Mouse (Mus musculus): ENCODE measurements around the gene Atf1. TPM values are rescaled to one million over a fixed set of nuclear protein-coding genes. Genes with fewer than 3 reads are reported as not detected.

Gene Atf1
- total and polyA plus RNA-seq, 3 experiments: 41.8 to 854 (median 183) TPM

DNA sequence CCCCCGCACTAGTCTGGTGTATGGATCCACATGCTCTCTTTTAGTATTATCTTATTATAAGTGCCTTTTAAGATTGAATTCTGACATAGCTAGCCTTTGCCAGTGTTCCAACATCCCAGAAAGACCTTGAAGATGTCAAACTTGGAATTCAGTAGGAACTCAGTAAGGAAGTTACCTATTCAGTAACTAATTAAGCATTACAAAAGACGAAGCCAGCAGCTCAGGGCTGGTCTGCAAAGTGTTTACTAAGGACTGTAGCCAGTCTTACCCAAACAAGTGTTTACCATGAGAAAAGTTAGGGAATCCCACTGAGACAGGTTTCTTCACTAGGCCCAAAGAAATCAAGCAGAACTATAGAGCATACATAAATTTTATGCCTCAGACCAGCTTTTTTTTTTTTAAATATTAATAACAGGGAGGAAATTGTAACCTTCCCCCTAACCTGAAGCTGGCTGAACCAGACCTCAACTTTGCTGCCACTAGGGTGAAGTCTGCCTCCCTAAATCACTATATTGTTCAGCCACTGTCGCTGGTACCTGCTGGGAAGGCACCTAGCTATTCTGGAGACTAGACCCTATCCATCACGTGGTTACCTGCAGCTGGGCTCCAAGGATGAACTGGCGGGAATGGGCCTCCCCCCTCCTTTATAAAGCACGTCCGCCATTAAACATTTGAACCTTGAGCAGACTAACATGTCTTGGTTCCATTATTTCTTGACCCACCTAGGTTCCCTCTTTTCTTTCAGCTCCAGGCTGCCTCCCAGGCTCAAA, 47.4 kb downstream of the Atf1 start:
- H3K4me3 ChIP-seq (ENCODE audit: control insufficient read depth in 1 of 2, insufficient read depth in 1 of 2, low read depth in 2 of 2, low read length in 2 of 2): no peak overlapping the region
- no peaks in the 10 kb centered on the region; the same call in 1 of the 2 replicates for H3K9me3 ChIP-seq (replicated peaks; ENCODE audit: insufficient read depth, low read length)
- H3K27ac ChIP-seq (ENCODE audit: control insufficient read depth, low read depth, low read length): no peak overlapping the region
- H3K79me2 ChIP-seq (ENCODE audit: control insufficient read depth, insufficient read depth, low read length, poor library complexity): no peaks in the 10 kb centered on the region
- DNase-seq (ENCODE audit: low read depth, low spot score): no peak
- H3K36me3 ChIP-seq (ENCODE audit: control insufficient read depth in 1 of 2, insufficient read depth in 2 of 2, low read length in 2 of 2): peaks cover 0 to 5% of the 10 kb centered on the region in 2 experiments; a peak in 1 of 4 replicates
- TF ChIP-seq ELF1 (IDR thresholded peaks at IDR 0.05; ENCODE audit: low read depth, low read length) (no peak), NRF1 (IDR thresholded peaks at IDR 0.05; ENCODE audit: insufficient read depth, low read depth, low read length, poor library complexity, severe bottlenecking) (no peak), NELFE (IDR thresholded peaks at IDR 0.05; ENCODE audit: low read depth, low read length) (no peak), E2F4 (IDR thresholded peaks at IDR 0.05; ENCODE audit: borderline replicate concordance, low read depth, low read length) (no peak), ZC3H11A (IDR thresholded peaks at IDR 0.05; ENCODE audit: low read depth, low read length) (no peak), SMC3 (IDR thresholded peaks at IDR 0.05; ENCODE audit: low read depth, low read length) (no peak), GATA1 (IDR thresholded peaks at IDR 0.05; ENCODE audit: low read depth, low read length) (no peak), CTCF (IDR thresholded peaks at IDR 0.05 in 2 of 3, conservative IDR thresholded peaks at IDR 0.05 in 1 of 3; ENCODE audit: control insufficient read depth in 1 of 3, insufficient read depth in 1 of 3, low read depth in 2 of 3, low read length in 3 of 3, poor library complexity in 1 of 3, severe bottlenecking in 1 of 3) (no peak), MAFK (IDR thresholded peaks at IDR 0.05; ENCODE audit: borderline replicate concordance, low read depth, low read length) (no peak)
- no peak overlapping the region for H3K9ac ChIP-seq (ENCODE audit: control insufficient read depth, low read depth, low read length, poor library complexity, severe bottlenecking)
- peaks cover 0 to 8% of the 10 kb centered on the region in 2 experiments; a peak in 3 of 4 replicates for H3K4me1 ChIP-seq (ENCODE audit: control insufficient read depth in 1 of 2, insufficient read depth in 2 of 2, low read length in 2 of 2)
- no peaks in the 10 kb centered on the region for H3K27me3 ChIP-seq (ENCODE audit: control insufficient read depth in 1 of 2, insufficient read depth in 2 of 2, low read length in 2 of 2)

GRCm38 (mm10) chr15:100276403-100276802, 48.8 kb downstream of the Atf1 start:
- no peaks in the 10 kb centered on the region for H3K27me3 ChIP-seq (ENCODE audit: control insufficient read depth in 1 of 2, insufficient read depth in 2 of 2, low read length in 2 of 2)
- H3K27ac ChIP-seq (ENCODE audit: control insufficient read depth, low read depth, low read length): no peak overlapping the region
- no peaks in the 10 kb centered on the region; the same call in 1 of the 2 replicates for H3K9me3 ChIP-seq (replicated peaks; ENCODE audit: insufficient read depth, low read length)
- no peaks in the 10 kb centered on the region for H3K79me2 ChIP-seq (ENCODE audit: control insufficient read depth, insufficient read depth, low read length, poor library complexity)
- H3K9ac ChIP-seq (ENCODE audit: control insufficient read depth, low read depth, low read length, poor library complexity, severe bottlenecking): no peak overlapping the region
- DNase-seq (ENCODE audit: low read depth, low spot score): no peak
- TF ChIP-seq JUND (IDR thresholded peaks at IDR 0.05; ENCODE audit: low read depth, low read length) (no peak), MEF2A (IDR thresholded peaks at IDR 0.05; ENCODE audit: extremely low read depth, insufficient replicate concordance, low read depth, low read length, poor library complexity, severe bottlenecking) (no peak), MYC (IDR thresholded peaks at IDR 0.05; ENCODE audit: low read depth, low read length) (no peak), TBP (IDR thresholded peaks at IDR 0.05; ENCODE audit: low read depth, low read length) (no peak), MAZ (IDR thresholded peaks at IDR 0.05; ENCODE audit: low read depth, low read length) (no peak), SMC3 (IDR thresholded peaks at IDR 0.05; ENCODE audit: low read depth, low read length) (no peak), USF2 (IDR thresholded peaks at IDR 0.05; ENCODE audit: borderline replicate concordance in 1 of 2, insufficient read depth in 1 of 2, low read depth in 1 of 2, low read length in 2 of 2) (no peak), NRF1 (IDR thresholded peaks at IDR 0.05; ENCODE audit: insufficient read depth, low read depth, low read length, poor library complexity, severe bottlenecking) (no peak), POLR2AphosphoS5 (IDR thresholded peaks at IDR 0.05; ENCODE audit: borderline replicate concordance, low read depth, low read length) (no peak), TCF12 (IDR thresholded peaks at IDR 0.05; ENCODE audit: low read depth, low read length) (no peak), CTCF (IDR thresholded peaks at IDR 0.05 in 2 of 3, conservative IDR thresholded peaks at IDR 0.05 in 1 of 3; ENCODE audit: control insufficient read depth in 1 of 3, insufficient read depth in 1 of 3, low read depth in 2 of 3, low read length in 3 of 3, poor library complexity in 1 of 3, severe bottlenecking in 1 of 3) (no peak), BHLHE40 (IDR thresholded peaks at IDR 0.05; ENCODE audit: borderline replicate concordance, low read depth, low read length) (no peak), RAD21 (IDR thresholded peaks at IDR 0.05; ENCODE audit: low read depth, low read length) (no peak), MAFK (IDR thresholded peaks at IDR 0.05; ENCODE audit: borderline replicate concordance, low read depth, low read length) (no peak), MAX (IDR thresholded peaks at IDR 0.05; ENCODE audit: low read length) (no peak), ZKSCAN1 (IDR thresholded peaks at IDR 0.05; ENCODE audit: low read depth, low read length) (no peak), NELFE (IDR thresholded peaks at IDR 0.05; ENCODE audit: low read depth, low read length) (no peak), CHD2 (IDR thresholded peaks at IDR 0.05; ENCODE audit: low read length) (no peak)
- peaks cover 0 to 8% of the 10 kb centered on the region in 2 experiments; a peak in 3 of 4 replicates for H3K4me1 ChIP-seq (ENCODE audit: control insufficient read depth in 1 of 2, insufficient read depth in 2 of 2, low read length in 2 of 2)
- no peak overlapping the region for H3K4me3 ChIP-seq (ENCODE audit: control insufficient read depth in 1 of 2, insufficient read depth in 1 of 2, low read depth in 2 of 2, low read length in 2 of 2)
- H3K36me3 ChIP-seq (ENCODE audit: control insufficient read depth in 1 of 2, insufficient read depth in 2 of 2, low read length in 2 of 2): peaks cover 0 to 5% of the 10 kb centered on the region in 2 experiments; a peak in 1 of 4 replicates

Data from MEL (cell line).